Mouse (Mus musculus) neural tube, postnatal 0 days (tissue): ENCODE results near the gene Hist1h4b. TPM values are rescaled to one million over a fixed set of nuclear protein-coding genes. Genes with fewer than 3 reads are reported as not detected.

Experiments
- polyA plus RNA-seq: library from polyadenylated mRNA; unstranded; fragments of >200 nt; fragmentation: Nextera tagmentation; extraction: Ambion mirVana; gene quantifications from 2 replicates; pipeline ENCODE4 v1.2.1, GENCODE M21; 2015

The Hist1h4b gene
- 1.2 TPM in 1 of 2 replicates, not detected in the other for polyA plus RNA-seq

DNA sequence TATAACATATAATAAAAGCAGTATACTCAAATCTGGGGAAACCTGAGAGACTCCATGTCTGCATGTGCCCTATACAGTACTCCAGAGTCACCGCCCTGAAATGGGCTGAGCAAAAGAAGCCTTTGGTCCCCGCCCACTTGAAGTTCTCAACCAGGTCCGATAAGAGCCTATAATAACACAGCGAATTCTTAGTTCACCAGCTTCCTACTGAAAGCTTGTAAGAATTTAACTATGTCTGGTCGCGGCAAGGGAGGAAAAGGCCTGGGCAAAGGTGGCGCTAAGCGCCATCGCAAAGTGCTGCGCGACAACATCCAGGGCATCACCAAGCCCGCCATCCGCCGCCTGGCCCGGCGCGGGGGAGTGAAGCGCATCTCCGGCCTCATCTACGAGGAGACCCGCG, at the start of gene Hist1h4b:
Hist1h4b (plus strand) TSS at position 224 of the 400 bp plus-strand sequence.

DNA sequence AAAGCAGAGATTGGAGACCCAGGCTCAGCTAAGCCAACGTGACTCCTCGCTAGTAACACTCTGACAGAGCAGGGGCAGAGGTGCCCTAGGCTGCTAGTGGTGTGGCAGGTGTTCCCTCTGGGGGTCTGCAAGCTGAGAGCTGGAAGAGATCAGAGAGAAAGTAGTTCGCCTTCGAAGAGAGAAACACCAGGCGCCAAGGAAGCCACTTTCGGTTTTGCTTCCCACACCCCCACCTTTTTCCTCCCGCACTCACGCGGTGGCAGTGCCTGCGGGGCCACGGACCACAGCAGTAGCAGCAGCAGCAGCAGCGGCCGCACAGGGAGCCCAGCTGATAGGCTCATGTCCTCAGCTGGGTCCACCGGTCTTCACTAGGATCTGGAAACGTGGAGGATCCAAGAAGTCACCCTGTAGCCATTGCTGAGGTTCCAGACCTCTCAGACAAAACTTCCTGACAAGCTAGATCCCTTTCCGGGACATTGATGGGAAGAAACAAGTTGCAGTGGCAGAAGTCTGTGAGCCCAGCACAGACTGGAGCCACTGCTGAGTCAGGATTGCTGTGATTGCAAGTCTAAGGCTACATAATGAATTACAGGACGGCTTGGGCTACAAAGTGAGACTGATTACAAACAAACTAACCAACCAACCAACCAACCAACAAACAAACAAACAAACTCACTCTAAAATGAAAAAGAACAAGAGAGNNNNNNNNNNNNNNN, 46.3 kb upstream of the Hist1h4b start, which contains the start of gene Hfe:
Hfe (minus strand) TSS at position 481 of the 716 bp plus-strand sequence.

DNA sequence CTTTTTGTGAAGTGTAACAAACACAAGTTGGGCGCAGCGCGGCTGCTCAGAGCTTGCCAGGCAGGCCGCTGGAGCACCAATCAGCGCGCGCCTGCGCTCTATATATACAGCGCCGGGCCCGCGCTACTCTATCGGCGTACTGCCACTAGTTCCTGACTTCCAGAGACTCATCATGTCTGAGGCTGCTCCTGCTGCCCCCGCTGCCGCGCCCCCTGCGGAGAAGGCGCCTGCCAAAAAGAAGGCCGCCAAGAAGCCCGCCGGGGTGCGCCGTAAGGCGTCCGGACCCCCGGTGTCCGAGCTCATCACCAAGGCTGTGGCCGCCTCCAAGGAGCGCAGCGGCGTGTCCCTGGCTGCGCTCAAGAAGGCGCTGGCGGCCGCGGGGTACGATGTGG, 18.1 kb upstream of the Hist1h4b start, which contains the start of gene Hist1h1c:
Hist1h1c (plus strand) TSS at position 132 of the 392 bp plus-strand sequence.

DNA sequence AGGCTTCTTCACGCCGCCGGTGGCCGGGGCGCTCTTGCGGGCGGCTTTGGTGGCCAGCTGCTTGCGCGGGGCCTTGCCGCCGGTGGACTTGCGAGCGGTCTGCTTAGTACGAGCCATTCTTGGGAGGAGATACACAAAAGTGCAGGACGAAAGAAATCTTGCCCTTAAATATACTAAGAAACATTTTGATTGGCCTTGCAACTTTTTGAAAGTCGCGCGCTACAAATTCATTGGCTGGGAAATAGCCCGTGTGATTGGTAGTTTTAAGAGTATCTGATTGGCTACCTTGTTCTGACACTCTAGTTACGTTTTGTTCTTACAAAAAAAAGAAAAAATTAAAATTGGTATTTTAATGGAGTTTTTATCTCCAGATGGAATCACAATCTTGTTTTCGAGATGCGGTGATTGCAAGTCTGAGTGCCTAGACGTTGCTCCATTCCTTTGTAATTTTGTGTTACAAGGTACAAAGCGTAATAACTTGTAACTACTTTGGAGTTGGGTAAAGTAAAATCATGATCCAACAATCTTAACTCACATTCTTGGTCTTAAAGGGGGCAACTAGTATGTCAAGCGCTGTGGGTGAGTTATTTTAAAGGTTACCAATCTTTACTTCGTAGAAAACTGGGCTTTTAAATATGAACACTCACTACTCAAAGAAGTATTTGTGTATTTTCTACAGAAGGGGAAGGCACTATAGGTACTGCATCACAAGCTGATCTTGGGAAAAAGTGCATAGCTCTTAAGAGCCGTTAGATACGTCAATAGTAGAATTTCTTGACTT, 11.2 kb upstream of the Hist1h4b start, which contains the start of gene Hist1h3c:
Hist1h3c (minus strand) TSS at position 222 of the 781 bp plus-strand sequence.

DNA sequence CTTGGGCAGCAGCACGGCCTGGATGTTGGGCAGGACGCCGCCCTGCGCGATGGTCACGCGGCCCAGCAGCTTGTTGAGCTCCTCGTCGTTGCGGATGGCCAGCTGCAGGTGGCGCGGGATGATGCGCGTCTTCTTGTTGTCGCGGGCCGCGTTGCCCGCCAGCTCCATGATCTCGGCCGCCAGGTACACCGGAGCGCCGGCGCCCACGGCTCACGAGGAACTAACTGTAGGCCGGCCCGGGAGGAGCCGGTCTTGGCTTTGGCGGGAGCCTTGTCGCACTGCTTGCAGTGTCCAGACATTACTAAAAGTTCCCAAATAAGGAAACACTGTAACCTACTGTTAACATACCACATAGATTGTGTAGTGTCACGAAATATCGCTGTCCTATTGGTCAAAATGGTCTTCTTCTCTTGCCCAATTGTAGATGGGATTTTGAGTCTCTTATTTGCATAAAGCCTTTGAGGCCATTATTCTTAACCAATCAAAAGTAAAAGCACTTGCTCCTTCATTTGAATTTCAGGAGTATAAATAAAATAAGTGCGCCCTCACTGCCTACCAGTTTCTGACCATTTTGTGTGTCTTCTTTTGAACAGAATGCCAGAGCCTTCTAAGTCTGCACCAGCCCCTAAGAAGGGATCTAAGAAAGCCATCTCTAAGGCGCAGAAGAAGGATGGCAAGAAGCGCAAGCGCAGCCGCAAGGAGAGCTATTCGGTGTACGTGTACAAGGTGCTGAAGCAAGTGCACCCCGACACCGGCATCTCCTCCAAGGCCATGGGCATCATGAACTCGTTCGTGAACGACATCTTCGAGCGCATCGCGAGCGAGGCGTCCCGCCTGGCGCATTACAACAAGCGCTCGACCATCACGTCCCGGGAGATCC, 10.4 kb upstream of the Hist1h4b start, which contains the start of gene Hist1h2bb:
Hist1h2bb (plus strand) TSS at position 534 of the 880 bp plus-strand sequence.

DNA sequence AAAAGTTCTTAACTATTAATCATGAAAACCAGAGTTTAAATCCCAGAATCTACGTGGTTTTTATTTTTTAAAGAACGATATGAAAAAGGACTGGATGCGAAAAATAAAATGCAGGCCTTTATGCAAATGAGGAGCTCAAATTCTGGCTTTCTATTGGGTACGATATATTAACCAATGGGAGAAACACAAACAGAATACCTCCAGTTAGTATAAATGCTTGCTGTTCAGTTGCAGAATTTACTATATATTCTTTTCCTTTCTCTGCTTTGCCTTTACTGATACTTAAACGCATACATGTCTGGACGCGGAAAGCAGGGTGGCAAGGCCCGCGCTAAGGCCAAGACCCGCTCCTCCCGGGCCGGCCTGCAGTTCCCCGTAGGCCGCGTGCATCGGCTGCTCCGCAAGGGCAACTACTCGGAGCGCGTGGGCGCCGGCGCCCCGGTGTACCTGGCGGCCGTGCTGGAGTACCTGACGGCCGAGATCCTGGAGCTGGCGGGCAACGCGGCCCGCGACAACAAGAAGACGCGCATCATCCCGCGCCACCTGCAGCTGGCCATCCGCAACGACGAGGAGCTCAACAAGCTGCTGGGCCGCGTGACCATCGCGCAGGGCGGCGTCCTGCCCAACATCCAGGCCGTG, 5.9 kb upstream of the Hist1h4b start, which contains the start of gene Hist1h2ab:
Hist1h2ab (plus strand) TSS at position 288 of the 639 bp plus-strand sequence.

DNA sequence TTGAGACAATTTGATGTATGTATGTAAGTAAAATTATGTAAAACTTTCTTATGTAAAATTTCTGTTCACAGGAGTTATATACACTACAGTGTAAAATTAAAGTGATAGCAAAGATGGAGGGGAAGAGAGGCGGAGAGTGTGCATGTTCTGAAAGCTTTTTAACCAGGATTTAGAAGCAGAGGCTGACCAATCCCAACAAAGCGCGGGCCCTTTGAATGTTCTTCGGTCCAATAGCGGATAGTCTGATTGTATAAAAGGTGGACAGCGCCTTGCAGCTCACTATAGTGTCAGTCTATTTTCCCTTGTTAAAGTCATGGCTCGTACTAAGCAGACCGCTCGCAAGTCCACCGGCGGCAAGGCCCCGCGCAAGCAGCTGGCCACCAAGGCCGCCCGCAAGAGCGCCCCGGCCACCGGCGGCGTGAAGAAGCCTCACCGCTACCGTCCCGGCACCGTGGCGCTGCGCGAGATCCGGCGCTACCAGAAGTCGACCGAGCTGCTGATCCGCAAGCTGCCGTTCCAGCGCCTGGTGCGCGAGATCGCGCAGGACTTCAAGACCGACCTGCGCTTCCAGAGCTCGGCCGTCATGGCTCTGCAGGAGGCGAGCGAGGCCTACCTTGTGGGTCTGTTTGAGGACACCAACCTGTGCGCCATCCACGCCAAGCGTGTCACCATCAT, 4.6 kb upstream of the Hist1h4b start, which contains the start of gene Hist1h3b:
Hist1h3b (plus strand) TSS at position 201 of the 675 bp plus-strand sequence.

DNA sequence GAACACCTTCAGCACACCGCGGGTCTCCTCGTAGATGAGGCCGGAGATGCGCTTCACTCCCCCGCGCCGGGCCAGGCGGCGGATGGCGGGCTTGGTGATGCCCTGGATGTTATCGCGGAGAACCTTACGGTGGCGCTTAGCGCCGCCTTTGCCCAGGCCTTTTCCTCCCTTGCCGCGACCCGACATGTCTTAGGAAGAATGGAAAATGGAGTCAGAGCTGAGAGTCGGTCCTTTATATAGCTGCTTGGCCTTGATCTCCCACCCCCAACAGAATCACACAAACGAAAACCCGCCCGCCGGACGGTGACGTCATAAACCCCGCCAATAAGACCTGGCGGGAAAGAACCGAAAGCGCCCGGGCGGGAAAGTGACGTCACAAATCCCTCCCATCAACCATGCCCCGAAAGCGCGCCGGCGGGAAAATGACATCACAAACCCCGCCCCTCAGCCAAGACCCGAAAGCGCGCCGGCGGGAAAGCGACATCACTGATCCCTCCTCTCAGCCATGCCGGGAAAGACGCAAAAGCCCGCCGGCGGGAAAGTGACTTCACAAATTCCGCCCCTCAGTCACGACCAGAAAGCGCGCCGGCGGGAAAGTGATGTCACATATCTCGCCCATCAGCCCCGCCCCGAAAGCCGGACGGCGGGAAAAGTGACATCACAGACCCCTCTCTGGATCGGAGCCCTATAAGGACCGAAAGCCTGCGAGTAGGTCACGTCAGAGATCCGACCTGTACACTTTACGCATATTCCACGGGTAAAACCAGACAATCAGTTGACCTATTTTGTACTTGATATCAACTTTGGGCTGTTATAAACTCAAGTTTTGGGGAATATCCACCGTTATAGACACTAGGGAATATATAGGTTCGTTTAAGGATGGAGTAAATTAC, 4.4 kb downstream of the Hist1h4b start, which contains the start of gene Hist1h4a:
Hist1h4a (minus strand) TSS at position 259 of the 893 bp plus-strand sequence.

DNA sequence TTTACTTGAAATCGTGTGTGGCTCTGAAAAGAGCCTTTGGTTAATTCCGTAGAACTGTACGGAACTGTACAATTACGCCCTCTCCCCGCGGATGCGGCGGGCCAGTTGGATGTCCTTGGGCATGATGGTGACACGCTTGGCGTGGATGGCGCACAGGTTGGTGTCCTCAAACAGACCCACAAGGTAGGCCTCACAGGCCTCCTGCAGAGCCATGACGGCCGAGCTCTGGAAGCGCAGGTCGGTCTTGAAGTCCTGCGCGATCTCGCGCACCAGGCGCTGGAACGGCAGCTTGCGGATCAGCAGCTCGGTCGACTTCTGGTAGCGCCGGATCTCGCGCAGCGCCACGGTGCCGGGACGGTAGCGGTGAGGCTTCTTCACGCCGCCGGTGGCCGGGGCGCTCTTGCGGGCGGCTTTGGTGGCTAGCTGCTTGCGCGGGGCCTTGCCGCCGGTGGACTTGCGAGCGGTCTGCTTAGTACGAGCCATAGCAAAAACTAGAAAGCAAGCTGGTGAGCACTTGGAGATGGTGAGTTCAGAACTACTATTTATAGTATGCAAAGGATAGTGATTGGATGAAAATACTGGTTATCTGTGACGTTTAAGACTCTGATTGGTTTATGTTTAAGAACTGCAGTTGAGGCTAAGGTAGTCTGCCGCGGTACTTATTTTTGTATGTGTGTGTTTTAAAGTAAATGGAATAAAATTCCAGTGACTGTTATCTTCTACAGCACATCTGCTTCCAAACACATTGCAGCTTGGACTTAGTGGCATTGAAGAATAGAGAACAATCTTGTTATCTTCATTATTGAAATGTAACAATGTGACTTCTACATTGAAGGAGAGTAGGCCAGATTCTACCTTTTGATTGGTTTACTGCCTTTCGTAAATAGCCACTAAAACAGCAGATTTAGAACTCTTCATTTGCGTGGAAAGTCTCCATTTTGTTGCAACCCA, 5.3 kb downstream of the Hist1h4b start, which contains the start of gene Hist1h3a:
Hist1h3a (minus strand) TSS at position 516 of the 951 bp plus-strand sequence.

DNA sequence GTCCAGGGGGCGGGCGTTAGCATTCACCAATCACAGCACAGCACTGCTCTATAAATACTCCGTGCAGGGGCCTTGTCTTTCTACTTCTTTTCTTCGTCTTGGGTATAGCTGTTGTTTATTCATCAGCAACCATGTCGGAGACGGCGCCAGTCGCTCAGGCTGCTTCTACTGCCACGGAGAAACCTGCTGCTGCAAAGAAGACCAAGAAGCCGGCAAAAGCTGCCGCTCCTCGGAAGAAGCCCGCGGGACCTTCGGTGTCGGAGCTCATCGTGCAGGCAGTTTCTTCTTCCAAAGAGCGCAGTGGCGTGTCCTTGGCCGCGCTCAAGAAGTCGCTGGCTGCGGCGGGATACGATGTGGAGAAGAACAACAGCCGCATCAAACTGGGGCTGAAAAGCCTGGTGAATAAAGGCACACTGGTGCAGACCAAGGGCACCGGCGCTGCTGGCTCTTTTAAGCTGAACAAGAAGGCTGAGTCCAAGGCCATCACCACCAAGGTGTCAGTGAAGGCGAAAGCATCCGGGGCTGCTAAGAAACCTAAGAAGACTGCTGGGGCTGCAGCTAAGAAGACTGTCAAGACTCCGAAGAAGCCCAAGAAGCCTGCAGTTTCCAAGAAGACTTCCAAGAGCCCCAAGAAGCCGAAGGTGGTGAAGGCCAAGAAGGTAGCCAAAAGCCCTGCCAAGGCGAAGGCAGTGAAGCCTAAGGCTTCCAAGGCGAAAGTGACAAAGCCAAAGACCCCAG, 6.9 kb downstream of the Hist1h4b start, which contains the start of gene Hist1h1a:
Hist1h1a (plus strand) TSS at position 81 of the 738 bp plus-strand sequence.

DNA sequence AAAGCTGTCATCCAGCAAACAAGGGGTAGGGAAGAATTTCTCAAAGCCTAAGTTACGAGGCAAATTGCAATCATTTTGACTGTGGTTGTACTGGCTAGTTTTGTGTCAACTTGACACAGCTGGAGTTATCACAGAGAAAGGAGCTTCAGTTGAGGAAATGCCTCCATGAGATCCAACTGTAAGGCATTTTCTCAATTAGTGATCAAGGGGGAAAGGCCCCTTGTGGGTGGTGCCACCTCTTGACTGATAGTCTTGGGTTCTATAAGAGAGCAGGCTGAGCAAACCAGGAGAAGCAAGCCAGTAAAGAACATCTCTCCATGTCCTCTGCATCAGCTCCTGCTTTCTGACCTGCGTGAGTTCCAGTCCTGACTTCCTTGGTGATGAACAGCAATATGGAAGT, 12.8 kb downstream of the Hist1h4b start, which contains the start of gene Trim38:
Trim38 (plus strand) TSS at position 301 of the 400 bp plus-strand sequence.

DNA sequence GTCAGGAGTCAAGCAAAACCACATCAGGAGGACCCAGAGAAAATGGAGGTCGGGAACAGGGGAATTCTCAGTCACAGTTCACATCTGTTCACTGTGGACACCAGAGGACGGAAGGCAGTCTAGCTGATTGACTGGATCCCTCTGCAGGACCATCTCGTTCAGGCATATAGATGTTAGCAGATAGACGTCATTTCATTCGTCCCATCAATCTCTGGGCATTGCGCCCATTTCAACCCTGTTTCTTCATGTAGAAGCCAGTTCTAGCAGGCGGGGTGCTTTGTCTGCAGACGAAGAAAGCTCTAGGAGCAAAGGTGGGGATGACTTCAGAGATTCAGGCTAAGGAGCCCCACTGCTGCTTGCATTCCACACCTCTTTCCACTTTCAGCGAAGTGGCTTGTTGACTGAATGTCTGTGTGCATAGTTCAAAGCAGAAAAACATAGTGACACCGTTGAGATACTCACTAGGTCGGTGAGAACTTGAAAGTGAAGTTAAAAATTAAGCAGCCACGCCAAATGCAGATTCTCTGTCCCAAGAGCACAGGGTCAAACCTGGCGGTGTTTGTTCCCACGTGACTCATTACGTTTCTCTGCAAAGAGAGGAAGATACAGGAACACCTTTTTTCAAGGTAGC, 49.7 kb downstream of the Hist1h4b start, which contains the start of gene Slc17a2:
Slc17a2 (plus strand) TSS at position 572 of the 631 bp plus-strand sequence.

